Mouse (Mus musculus) limb, embryonic 14.5 days (tissue): ENCODE results near the gene Hba-a1. TPM values are rescaled to one million over a fixed set of nuclear protein-coding genes. Genes with fewer than 3 reads are reported as not detected.
A peak's percentile ranks its signal among the peaks of the same experiment; 100 is the strongest.

ENCODE experiments used
- ATAC-seq: fragments of 200-750 bp; cut with Nextera tagmentation; 2 replicates; pipeline ENCODE4 v1.8.0; 2017; ENCODE audit warnings: low read depth, moderate number of reproducible peaks, moderate TSS enrichment; ENCODE audit not compliant: low FRiP score
- DNase-seq: peaks from one replicate; pipeline ENCODE4 v3.0.0-alpha.2; 2015; ENCODE audit warnings: low spot score
- H3K27ac ChIP-seq: fragments of 300-500 bp; sonication (generic); replicated peaks from 2 replicates; pipeline ENCODE4 v1.5.1; 2014; ENCODE audit warnings: low read depth, mild to moderate bottlenecking, low read length, moderate library complexity, mixed read lengths
- H3K27me3 ChIP-seq: fragments of 300-500 bp; sonication (generic); 2 replicates; pipeline ENCODE4 v1.6.1; 2014; ENCODE audit warnings: low read length, mixed read lengths; ENCODE audit not compliant: control insufficient read depth, insufficient read depth
- H3K36me3 ChIP-seq: fragments of 300-500 bp; sonication (generic); 2 replicates; pipeline ENCODE4 v1.6.1; 2014; ENCODE audit warnings: mild to moderate bottlenecking, low read length, moderate library complexity, mixed read lengths; ENCODE audit not compliant: control insufficient read depth, insufficient read depth
- H3K4me1 ChIP-seq: fragments of 300-500 bp; sonication (generic); 2 replicates; pipeline ENCODE4 v1.6.1; 2014; ENCODE audit warnings: antibody characterized with exemption, low read length, mixed read lengths; ENCODE audit not compliant: control insufficient read depth, insufficient read depth
- H3K4me2 ChIP-seq: fragments of 300-500 bp; sonication (generic); replicated peaks from 2 replicates; pipeline ENCODE4 v1.6.1; 2014; ENCODE audit warnings: low read depth, mild to moderate bottlenecking, low read length, moderate library complexity; ENCODE audit not compliant: severe bottlenecking
- H3K4me3 ChIP-seq: fragments of 300-500 bp; sonication (generic); replicated peaks from 2 replicates; pipeline ENCODE4 v1.5.1; 2014; ENCODE audit warnings: low read length
- H3K9ac ChIP-seq: fragments of 300-500 bp; sonication (generic); 2 replicates; pipeline ENCODE4 v1.6.1; 2014; ENCODE audit warnings: mild to moderate bottlenecking, low read depth, low read length, moderate library complexity; ENCODE audit not compliant: severe bottlenecking
- H3K9me3 ChIP-seq: fragments of 300-500 bp; sonication (generic); 2 replicates; pipeline ENCODE4 v1.6.1; 2016; ENCODE audit warnings: low read length; ENCODE audit not compliant: control insufficient read depth
- POLR2A ChIP-seq: fragments of 200-500 bp; IDR thresholded peaks from 2 replicates; pipeline ENCODE4 v1.8.0; 2012; ENCODE audit warnings: inconsistent platforms, mild to moderate bottlenecking, moderate library complexity, borderline replicate concordance; ENCODE audit not compliant: insufficient read depth, insufficient read length; ENCODE audit errors: extremely low read depth
- WGBS: fragments of 180-500 bp; shearing (Covaris S2); extraction: QIAGEN DNeasy Blood & Tissue Kit; methylation state at CpG from one replicate; pipeline ENCODE4 v1.1.7; 2014; 5-methylcytosine and 5-hydroxymethylcytosine counted together
- polyA plus RNA-seq, 2 experiments: library from polyadenylated mRNA; depleted of rRNA in 1 of 2; stranded (reverse) in 1 of 2; unstranded in 1 of 2; fragments of >200 nt; fragmentation: Nextera tagmentation in 1 of 2; extraction: Ambion mirVana in 1 of 2; gene quantifications; 2 replicates each; pipeline versions ENCODE4 v1.2.1 to v1.2.3; 2012 to 2014

Hba-a1 gene
- polyA plus RNA-seq, 2 experiments: 4,119 to 5,793 TPM

DNA sequence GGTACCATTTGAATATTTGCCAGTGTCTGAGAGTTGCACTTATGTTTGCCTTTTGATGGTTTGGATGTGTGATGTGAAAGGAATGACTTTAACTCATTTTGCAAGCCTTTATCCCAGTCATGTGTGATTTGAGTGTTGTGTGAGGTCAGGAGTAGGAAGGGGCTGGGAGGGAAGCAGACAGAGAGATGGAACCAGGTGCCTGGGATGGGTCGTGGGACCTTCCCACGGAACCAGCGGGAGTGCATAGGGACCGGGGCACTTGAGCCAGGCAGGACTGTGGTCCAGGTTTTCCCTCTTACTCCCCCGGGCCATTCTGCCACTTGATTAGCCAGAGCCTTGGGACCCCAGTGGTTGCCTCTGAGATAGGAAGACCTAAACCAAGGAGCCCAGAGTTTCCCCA lies 15.3 kb upstream of the Hba-a1 start:
- TF ChIP-seq POLR2A: no peak
- DNase-seq: peak; percentile 25
- 0 out of 2 replicates have a peak, but pooled peaks cover 4% of the 10 kb centered on the region for H3K4me1 ChIP-seq
- H3K27me3 ChIP-seq: no peaks in the 10 kb centered on the region
- H3K9ac ChIP-seq: peak overlapping the region; percentile 96
- H3K4me2 ChIP-seq: peak overlapping the region; percentile 69
- no peaks in the 10 kb centered on the region for H3K36me3 ChIP-seq
- no peaks in the 10 kb centered on the region for H3K9me3 ChIP-seq
- ATAC-seq: 0 out of 2 replicates have a peak, but pooled peaks have one; percentile 1
- peak overlapping the region; percentile 92 for H3K27ac ChIP-seq
- 28% methylated on average over 5 of the region's 5 CpGs for WGBS
- peak overlapping the region; percentile 80 for H3K4me3 ChIP-seq

DNA sequence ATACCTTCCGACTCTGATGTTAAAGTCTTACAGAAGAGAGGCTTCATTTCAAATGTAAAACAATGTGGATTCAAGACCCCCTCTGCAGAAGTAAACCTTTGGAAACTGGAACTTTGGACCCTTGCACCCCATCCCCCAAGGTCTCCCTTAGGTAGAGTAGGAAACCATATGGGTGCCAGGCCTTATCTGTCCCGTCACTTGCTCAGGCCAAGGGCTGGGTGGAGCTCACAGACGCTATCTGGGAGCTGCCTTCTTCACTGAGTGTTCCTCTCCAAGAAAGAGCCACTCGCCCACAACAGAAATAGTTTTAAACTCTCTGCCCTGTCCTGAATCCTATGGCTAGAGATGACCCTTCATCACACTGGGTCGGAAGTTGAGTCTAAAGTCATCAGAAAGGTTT lies 14.4 kb upstream of the Hba-a1 start:
- no peak overlapping the region for H3K4me2 ChIP-seq
- no peak for TF ChIP-seq POLR2A
- H3K4me1 ChIP-seq: 0 out of 2 replicates have a peak, but pooled peaks cover 4% of the 10 kb centered on the region
- no peak overlapping the region for H3K4me3 ChIP-seq
- H3K9ac ChIP-seq: no peak overlapping the region
- WGBS: 86% methylated on average over 5 of the region's 5 CpGs
- DNase-seq (no peak), ATAC-seq (no peak)
- H3K27me3 ChIP-seq: no peaks in the 10 kb centered on the region
- H3K9me3 ChIP-seq: no peaks in the 10 kb centered on the region
- H3K36me3 ChIP-seq: no peaks in the 10 kb centered on the region
- H3K27ac ChIP-seq: no peak overlapping the region

DNA sequence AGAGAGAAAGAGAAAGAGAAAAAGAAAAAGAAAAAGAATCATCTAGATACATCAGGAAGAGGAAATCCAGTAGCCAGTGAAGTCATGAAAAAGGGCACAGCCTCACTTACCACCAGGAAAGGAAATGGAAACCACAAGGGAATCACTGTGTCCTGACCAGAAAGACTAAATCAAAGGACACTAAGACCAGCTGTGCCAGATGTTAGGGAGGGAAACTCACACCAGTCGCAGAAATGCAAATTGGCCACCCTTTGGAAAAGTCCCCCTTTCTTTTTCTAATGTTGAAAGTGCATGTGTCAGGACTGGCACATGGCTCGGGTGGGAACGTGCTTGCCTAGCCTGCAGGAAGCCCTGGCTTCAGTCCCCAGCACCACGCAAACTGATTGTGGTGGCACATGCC lies 12.1 kb upstream of the Hba-a1 start:
- Histone ChIP-seq H3K9me3 (no peaks in the 10 kb centered on the region), H3K4me2 (no peak overlapping the region), H3K9ac (no peak overlapping the region), H3K27ac (no peak overlapping the region), H3K4me1 (0 out of 2 replicates have a peak, but pooled peaks cover 4% of the 10 kb centered on the region), H3K36me3 (no peaks in the 10 kb centered on the region), H3K27me3 (no peaks in the 10 kb centered on the region), H3K4me3 (no peak overlapping the region)
- TF ChIP-seq POLR2A: no peak
- ATAC-seq (no peak), DNase-seq (no peak)
- 39% methylated on average over 4 of the region's 4 CpGs for WGBS

DNA sequence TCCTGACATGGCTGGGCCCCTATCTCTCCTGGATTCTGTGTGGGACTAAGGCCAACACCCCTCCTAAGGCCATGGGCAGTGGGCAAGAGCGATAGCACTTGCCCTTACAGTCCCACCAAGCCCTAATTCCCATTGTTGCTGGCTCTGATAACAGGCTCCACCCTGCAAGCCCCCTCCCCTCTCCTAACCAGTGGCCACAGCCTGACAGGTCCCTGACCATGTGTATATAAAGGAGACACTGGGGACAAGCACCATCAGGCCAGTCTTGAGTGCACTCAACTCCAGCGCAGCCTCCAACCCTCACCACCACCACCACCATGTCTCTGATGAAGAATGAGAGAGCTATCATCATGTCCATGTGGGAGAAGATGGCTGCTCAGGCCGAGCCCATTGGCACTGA lies 7.0 kb upstream of the Hba-a1 start, which contains the start of gene Hba-x:
Hba-x (plus strand) TSS at position 54 of the 400 bp plus-strand sequence.
- DNase-seq: no peak
- 70% methylated on average over 3 of the region's 3 CpGs for WGBS

DNA sequence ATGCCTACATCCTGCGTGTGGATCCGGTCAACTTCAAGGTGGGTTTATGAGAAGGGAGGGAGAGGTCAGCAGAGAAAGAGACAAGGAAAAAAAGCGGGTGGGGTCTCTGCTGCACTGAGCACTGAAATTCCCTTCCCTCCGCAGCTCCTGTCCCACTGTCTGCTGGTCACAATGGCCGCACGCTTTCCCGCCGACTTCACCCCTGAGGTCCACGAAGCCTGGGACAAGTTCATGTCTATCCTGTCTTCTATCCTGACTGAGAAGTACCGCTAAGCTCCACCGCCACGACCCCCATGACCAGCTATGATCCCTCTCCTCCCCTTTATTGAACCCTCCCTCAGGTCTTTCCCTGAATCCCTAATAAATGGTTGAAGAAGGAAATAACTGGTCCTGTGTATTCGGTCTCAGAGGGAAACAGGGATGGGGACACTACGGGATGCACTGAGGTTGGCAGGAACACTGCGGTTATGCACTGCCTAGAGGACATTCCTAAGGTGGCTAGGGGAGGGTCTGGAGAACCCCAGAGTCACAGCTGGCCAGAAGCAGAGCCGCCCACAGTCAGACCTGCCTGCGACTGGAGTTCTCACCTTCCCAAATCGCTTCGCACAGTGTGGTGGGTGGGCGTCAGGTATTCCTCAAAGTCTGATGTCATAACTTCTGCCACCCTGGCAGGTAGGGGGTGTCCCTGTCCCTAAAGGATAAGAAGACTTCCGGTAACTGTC lies 5.4 kb upstream of the Hba-a1 start:
- Histone ChIP-seq H3K4me3 (no peak overlapping the region), H3K36me3 (no peaks in the 10 kb centered on the region), H3K4me1 (no peaks in the 10 kb centered on the region), H3K27me3 (no peaks in the 10 kb centered on the region; the same call in 1 of the 2 replicates), H3K9ac (no peak overlapping the region), H3K9me3 (no peaks in the 10 kb centered on the region), H3K4me2 (no peak overlapping the region), H3K27ac (no peak overlapping the region)
- ATAC-seq (no peak), DNase-seq (no peak)
- TF ChIP-seq POLR2A: no peak
- WGBS: 64% methylated on average over 21 of the region's 21 CpGs

More for the DNA sequence above, 7.0 kb upstream of the Hba-a1 start, which contains the start of gene Hba-x:
- Histone ChIP-seq H3K4me2 (no peak within 1 kb of the TSS), H3K27me3 (no peaks in the 10 kb centered on the region; the same call in 1 of the 2 replicates), H3K36me3 (no peaks in the 10 kb centered on the region), H3K9me3 (no peaks in the 10 kb centered on the region), H3K27ac (no peak within 1 kb of the TSS), H3K4me1 (no peaks in the 10 kb centered on the region), H3K9ac (no peak within 1 kb of the TSS), H3K4me3 (no peak within 1 kb of the TSS)
- no peak for ATAC-seq
- no peak for TF ChIP-seq POLR2A
